Mouse (Mus musculus) ES-Bruce4 (cell line): ENCODE measurements around the gene Mpzl1.
"Not testable (repeated sequence)": the region's sequence is repeated elsewhere in the genome, so short reads cannot be mapped to it uniquely, and the experiment has no call there.

Source experiments
- CTCF ChIP-seq: IDR thresholded peaks from one replicate; pipeline ENCODE4 v1.8.1; 2011; ENCODE audit warnings: low read depth, low read length
- POLR2A ChIP-seq: IDR thresholded peaks from one replicate; pipeline ENCODE4 v1.8.1; 2011; ENCODE audit warnings: low read length; ENCODE audit not compliant: insufficient read depth

DNA sequence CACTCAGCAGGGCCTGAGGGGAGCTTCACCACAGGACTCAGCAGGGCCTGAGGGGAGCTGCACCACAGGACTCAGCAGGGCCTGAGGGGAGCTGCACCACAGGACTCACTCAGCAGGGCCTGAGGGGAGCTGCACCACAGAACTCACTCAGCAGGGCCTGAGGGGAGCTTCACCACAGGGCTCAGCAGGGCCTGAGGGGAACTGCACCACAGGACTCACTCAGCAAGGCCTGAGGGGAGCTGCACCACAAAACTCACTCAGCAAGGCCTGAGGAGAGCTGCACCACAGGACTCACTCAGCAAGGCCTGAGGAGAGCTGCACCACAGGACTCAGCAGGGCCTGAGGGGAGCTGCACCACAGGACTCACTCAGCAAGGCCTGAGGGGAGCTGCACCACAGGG, 45.7 kb upstream of the Mpzl1 start:
- TF ChIP-seq POLR2A, CTCF: not testable (repeated sequence)
